Mouse (Mus musculus) spleen, embryonic (tissue): ENCODE results near the gene Cntrl.

Experiments
- CTCF ChIA-PET: fragments of 350-600 bp; sonication (Branson Sonifier 250); formaldehyde crosslinking; loops from one replicate; lab custom pipeline; 2022; lab: Charles Lee

Gene Cntrl

DNA sequence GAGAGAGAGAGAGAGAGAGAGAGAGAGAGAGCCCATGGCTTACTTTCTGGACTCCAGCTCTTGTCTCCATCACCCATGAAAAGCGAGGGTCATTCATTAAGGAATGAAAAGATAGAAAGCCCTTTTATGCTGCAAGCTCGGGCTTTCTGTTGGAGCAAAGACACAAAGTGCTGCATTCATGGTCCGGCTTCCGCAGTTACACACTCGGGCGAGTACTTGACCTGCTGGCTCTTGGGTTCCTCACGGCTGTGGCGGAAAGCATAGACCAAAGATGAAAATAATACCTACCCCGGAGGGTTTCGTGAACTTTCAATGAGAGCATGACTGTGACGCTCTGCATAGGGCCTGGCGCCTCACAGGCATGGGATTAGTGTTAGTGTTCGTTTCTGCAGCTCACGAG lies 106.1 kb downstream of the Cntrl start:
- CTCF ChIA-PET, result interaction anchor here (1.0 to 2.1 kb wide), 4 partner anchors 34 to 55 kb away, joined by 3 to 11 read pairs (median 6); no protein-coding TSS in a partner anchor

DNA sequence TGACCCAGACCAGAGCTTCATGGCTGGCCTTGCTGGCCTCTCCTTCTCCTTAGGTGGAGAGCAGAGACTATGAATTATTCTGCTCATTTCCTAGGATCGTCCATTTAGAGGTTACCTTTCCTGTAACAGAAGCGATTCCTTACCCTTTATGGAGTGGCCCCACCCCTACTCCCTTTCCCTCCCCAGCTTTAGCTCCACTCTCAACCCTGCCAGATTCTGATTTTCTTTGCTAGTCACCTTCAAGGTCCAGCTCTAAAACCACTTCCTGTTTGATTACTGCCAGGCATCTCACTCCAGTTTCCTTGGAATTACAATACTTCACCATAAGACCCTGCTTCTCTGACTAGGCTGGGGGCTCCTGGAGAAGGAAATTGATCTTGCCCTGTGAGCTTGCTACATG lies 107.4 kb downstream of the Cntrl start:
- CTCF ChIA-PET, result interaction anchor here (1.4 kb wide), 1 partner anchor 33 kb away, joined by 3 read pairs; no protein-coding TSS in a partner anchor

DNA sequence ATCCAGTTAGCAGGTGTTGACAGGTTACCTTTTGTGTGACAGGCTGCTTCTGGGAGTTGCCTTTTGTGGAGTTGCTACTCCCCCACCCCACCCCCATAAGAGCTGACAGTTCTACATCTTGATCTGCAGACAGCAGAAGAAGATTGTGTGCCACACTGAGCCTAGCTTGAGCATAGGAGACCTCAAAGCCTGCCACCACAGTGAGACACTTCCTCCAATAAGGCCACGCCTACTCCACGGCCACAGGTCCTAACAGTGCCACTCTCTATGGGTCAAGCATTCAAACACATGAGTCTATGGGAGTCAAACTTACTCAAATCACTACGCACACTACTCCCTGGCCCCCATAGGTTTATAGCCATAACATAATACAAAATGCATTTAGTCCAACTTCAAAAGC lies 109.4 kb downstream of the Cntrl start:
- CTCF ChIA-PET, result no interaction called here

DNA sequence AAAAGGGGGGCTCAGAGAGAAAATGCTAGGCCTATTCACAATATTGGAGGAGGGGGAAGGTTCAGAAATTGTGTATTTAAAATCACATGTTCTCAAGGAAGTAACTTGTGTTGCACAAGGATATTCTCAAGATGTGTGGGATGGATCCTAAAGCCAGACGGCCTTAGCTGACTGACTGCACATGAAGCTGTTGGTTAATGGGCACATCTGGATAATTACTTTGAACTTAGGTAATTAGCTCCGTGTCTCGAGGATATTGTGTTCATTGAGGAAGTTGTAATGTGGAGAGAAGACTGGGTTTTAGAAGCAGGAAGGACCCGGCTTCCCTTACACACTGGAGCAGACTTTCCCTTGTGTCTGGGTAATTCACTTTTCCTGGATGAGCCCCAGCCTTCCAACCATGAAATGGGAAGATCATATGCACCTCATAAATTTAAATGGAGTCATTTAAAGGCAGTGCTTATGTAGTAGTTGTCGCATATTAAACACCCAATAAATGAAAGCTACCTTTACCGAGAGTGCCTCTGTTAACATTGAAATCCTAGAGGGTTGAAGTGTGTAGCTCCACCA lies 113.6 kb downstream of the Cntrl start:
- CTCF ChIA-PET, result no interaction called here

DNA sequence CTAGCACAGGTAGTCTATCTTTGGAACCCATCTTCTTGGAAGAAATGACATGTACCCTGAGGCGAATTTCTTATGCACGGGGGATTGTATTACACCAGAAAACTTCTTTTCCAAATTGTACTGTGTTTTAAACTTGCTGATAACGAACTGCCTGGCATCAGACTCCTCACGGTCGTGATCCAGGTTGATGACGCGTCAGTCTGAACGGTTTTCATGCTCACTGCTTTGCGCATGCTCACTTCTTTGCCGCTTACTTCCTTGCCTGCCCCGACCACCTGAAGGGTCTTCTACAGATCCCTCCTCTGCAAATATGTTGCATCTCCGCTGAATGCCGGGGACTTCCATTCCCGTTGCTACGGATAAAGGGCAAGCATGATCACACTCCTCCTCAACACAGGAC lies 115.0 kb downstream of the Cntrl start:
- CTCF ChIA-PET, result no interaction called here

DNA sequence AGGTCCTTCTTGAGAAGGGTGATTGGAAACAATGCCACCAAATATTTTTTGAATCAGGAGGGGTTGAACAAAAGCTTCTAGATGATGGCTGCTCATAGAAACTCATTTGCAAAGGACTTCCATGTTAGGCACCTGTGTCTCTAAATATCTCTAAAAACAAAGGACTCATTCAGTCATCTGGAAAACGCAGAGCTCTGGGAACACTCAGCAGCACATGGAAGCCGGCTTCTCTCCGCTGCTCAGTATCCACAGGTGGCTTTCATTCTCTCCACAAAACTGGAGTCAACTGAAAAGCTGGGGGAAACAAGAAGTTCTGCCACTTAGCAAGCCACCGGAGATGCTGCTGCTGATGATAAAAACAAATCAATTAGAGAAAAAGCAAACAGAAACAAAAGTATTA lies 118.9 kb downstream of the Cntrl start:
- CTCF ChIA-PET, result no interaction called here
